Mouse (Mus musculus) gastrocnemius, adult 18-20 months (tissue): ENCODE results near the gene Trim7. TPM values are rescaled to one million over a fixed set of nuclear protein-coding genes. Genes with fewer than 3 reads are reported as not detected.
"Not testable (repeated sequence)": the region's sequence is repeated elsewhere in the genome, so short reads cannot be mapped to it uniquely, and the experiment has no call there.

ENCODE experiments used
- DNase-seq: peaks from one replicate; pipeline ENCODE4 v3.0.0; 2021; ENCODE audit warnings: low spot score
- total RNA-seq, 2 experiments: library from RNA; stranded (reverse); gene quantifications; 2 replicates each; pipeline ENCODE4 v1.2.3; 2021

Trim7 gene
- total RNA-seq, 2 experiments from 2014 or later, result 34.7 to 41.9 TPM

- DNase-seq, result peak; percentile 60
Measured at GRCm38 (mm10) chr11:48823536-48823972, 2.4 kb upstream of the Trim7 start.

DNA sequence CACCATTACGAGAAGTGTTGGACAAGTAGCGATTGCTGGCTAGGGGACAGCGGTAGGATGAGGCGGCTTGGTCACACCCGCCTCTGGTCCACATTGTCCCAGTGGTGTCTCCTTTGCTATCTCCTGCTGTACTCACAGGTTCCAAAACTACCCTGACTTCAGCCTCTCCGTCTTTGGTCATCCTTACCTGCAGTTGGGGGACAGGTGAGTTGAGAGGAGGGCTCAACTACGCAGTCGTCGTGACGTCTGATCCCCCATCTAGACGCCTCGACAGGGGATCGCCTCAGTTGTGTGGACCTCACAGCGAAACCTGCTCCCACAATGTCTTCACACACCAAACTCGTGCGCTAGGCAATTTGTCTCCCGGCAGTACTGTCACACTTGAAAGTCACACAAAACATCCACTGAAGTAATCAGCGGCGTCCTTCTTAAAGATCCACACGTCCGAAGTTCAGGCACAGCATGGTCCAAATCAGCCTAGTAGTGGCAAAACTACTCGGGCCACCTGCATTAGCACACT lies 1.6 kb upstream of the Trim7 start:
- DNase-seq, result no peak

- no peak for DNase-seq
Measured at GRCm38 (mm10) chr11:48826752-48827096, 784 bp downstream of the Trim7 start.

DNA sequence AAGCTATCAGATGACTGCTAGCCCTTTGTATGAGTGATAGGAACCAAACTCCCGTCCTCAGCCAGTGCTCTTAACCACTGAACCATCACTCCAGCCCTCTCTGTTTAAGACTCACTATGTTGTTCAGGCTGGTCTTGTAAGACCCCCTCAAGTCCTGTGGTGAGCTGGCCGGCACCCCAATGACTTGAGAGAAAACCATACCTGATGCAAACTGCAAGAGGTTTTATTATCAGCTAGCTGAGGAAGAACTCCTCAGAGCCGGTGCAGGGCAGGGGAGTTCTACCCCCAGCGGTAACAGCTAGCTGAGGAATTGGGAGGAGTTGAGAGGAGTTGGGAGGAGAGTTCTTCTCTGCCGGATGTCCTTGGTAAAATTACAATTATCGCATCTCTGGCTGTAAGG lies 2.0 kb downstream of the Trim7 start:
- no peak for DNase-seq

- DNase-seq, result no peak
Measured at GRCm38 (mm10) chr11:48830279-48830678, 4.3 kb downstream of the Trim7 start.

- DNase-seq, result no peak
Measured at GRCm38 (mm10) chr11:48831273-48831672, 5.3 kb downstream of the Trim7 start.

- no peak for DNase-seq
Measured at GRCm38 (mm10) chr11:48833078-48833730, 7.3 kb downstream of the Trim7 start.

GRCm38 (mm10) chr11:48833731-48834639 lies 8.0 kb downstream of the Trim7 start:
- peak; percentile 89 for DNase-seq

DNA sequence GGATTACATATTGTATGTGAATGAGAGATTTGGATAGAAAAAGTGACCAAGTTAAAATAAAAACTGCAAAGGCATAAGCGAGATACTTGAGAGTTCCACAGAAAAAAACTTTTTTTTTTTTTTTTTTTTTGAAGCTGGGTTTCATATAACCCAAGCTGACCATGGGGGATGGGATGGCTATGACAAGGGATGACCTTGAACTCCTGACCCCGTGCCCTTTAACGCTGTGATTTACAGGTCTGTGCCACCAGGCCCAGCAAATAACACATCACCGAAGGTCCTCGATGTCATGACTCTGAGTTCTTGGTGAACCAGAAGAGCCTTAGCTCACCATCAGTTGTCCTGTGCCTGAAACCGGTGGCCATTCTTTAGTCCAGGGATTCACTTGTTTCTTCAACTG lies 10.0 kb downstream of the Trim7 start:
- DNase-seq, result no peak

GRCm38 (mm10) chr11:48836990-48837309 lies 11.0 kb downstream of the Trim7 start:
- DNase-seq, result peak; percentile 87

- DNase-seq, result peak; percentile 57
Measured at GRCm38 (mm10) chr11:48837310-48838180, 11.6 kb downstream of the Trim7 start.

- no peak for DNase-seq
Measured at GRCm38 (mm10) chr11:48838181-48838797, 12.3 kb downstream of the Trim7 start.

DNA sequence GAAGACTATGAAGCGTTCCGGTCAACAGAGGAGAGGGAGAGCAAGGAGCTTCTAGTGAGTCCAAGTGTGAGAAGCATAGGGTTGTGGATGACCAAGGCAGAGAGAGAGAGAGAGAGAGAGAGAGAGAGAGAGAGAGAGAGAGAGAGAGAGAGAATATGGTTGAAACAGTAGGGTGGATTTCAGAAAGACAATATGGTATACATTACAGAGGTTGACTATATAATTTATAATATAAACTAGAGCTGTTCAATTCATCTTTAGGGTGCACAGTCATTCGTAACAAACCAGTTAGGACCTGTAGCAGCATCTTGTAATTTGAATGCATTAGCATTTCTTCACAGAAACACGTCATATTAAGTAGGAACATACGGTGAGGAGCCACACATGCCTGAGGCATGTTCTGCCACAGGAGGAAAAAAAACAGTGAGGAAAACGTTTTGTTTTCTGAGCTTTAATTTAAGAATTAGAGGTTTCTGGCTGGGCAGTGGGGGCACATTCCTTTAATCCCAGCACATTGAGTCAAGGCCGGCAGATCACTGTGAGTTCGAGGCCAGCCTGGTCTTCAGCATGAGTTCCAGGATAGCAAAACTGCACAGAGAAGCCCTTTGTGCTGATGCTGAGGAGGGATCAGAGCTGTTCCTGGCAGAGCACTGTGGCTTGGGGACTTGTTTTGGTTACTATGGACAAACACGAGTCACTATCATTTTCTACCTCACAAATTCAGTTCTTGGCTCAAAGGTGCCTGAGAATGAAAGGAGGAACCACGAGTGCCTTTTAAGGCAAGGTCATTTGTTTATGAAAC lies 13.1 kb downstream of the Trim7 start:
- no peak for DNase-seq

- no peak for DNase-seq
Measured at GRCm38 (mm10) chr11:48840805-48841204, 14.9 kb downstream of the Trim7 start.

DNA sequence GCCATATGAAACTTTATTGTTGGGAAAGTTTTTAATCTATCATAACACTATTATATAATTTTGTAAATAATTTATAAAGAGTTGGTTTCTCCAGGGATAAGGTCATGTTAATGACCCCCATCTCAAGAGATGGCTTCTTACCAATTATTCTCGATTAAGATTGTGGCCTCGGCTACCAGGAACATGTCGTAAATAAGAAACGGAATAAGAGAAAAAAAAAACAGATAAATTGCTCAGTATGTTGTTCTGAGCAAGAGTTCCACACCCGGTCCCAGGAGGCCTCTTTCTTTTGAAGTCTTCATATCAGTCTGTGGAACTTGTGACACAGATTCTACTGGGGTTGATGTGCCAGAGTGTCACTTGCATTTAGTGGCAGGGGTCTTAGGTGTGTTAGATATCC lies 15.3 kb downstream of the Trim7 start:
- DNase-seq, result no peak

GRCm38 (mm10) chr11:48842378-48842792 lies 16.4 kb downstream of the Trim7 start:
- no peak for DNase-seq

GRCm38 (mm10) chr11:48843202-48843601 lies 17.3 kb downstream of the Trim7 start:
- no peak for DNase-seq

DNA sequence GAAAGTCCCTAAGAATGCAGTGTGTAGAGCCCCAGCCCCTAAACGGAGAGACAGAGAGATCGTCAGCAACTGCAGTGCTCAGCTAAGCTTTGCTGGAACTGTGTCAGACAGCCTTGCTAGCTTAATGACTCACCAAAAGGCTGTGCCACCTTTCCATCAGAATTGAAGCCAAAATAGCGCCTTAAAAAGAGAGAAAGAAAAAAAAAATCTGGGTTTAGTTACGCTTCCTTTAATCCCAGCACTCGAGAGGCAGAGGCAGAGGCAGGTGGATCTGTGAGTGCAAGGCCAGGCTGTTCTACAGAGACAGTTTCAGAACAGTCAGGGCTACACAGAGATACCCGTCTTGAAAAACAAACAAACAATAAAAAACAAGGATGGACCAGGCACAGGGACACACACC lies 18.4 kb downstream of the Trim7 start:
- no peak for DNase-seq

GRCm38 (mm10) chr11:48845244-48845815 lies 19.4 kb downstream of the Trim7 start:
- peak; percentile 52 for DNase-seq

DNA sequence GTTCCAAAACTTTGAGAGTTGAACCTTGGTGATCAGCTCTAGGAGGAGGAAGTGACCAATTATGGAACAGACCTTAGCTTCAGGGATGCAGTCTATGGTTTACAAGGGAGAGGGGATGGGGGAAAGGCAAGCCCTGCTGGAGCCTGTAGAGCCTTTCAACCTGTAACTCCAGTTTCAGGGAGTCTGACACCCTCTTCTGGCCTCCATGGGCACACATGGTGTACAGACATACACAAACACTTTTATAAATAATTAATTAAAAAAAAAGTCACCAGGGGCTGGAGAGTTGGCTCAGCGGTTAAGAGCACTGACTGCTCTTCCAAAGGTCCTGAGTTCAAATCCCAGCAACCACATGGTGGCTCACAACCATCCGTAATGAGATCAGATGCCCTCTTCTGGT lies 20.4 kb downstream of the Trim7 start:
- DNase-seq, result not testable (repeated sequence)
